Mouse (Mus musculus) megakaryocyte-erythroid progenitor cell, adult 5-6 weeks (primary cell): ENCODE data around the gene 2200002D01Rik. TPM values are rescaled to one million over a fixed set of nuclear protein-coding genes. Genes with fewer than 3 reads are reported as not detected.

ENCODE experiments used
- ATAC-seq: replicated peaks from 2 replicates; pipeline ENCODE4 v1.8.0; 2016; ENCODE audit warnings: mild to moderate bottlenecking, inconsistent platforms; ENCODE audit not compliant: severe bottlenecking, poor library complexity, low FRiP score, low TSS enrichment
- total RNA-seq, 2 experiments: library from RNA; stranded (forward) in 1 of 2; stranded (reverse) in 1 of 2; fragments of 200-1000, 215-1000 nt in 1 of 2; fragments of >200 nt in 1 of 2; fragmentation: Nextera tagmentation in 1 of 2; gene quantifications; 2 replicates each; pipeline ENCODE4 v1.2.3; 2014 to 2017

2200002D01Rik gene
- total RNA-seq, 2 experiments from 2014 or later, result 0.98 TPM; not detected in 1

- peak; percentile 90 for ATAC-seq
Measured at GRCm38 (mm10) chr7:29211415-29212198, 36.7 kb downstream of the 2200002D01Rik start.

DNA sequence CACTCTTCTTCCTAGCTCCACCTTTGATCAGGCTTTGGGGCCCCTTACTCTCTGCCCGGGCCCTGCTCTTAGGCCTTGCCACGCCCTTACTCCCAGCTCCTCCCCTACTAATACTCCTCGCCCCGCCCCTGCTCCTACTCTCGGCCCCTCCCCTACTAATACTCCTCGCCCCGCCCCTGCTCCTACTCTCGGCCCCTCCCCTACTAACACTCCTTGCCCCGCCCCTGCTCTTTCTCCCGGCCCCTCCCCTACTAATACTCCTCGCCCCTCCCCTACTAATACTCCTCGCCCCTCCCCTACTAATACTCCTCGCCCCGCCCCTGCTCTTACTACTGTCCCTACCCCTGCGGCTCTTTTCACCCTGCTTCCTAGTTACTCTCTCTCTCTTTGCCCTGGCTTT lies 37.3 kb downstream of the 2200002D01Rik start:
- peak; percentile 67 for ATAC-seq

GRCm38 (mm10) chr7:29202577-29202976 lies 45.7 kb downstream of the 2200002D01Rik start:
- ATAC-seq, result no peak

Other genes with a start within 250 kb of the 2200002D01Rik start
- gene Ryr1, start 123.3 kb downstream of the 2200002D01Rik start, total RNA-seq (2014; fragmentation: Nextera tagmentation), result 0.07 and 0.84 TPM in 2 replicates
- gene Ryr1, start 123.3 kb downstream of the 2200002D01Rik start, total RNA-seq (2017), result 0.34 TPM in 1 of 2 replicates, not detected in the other
- gene Rasgrp4, start 113.6 kb downstream of the 2200002D01Rik start, total RNA-seq (2014; fragmentation: Nextera tagmentation), result not detected in 2 replicates
- gene Rasgrp4, start 113.6 kb downstream of the 2200002D01Rik start, total RNA-seq (2017), result 0.66 TPM in 1 of 2 replicates, not detected in the other
- gene Fam98c, start 92.2 kb downstream of the 2200002D01Rik start, total RNA-seq (2014; fragmentation: Nextera tagmentation), result 15.4 and 21.1 TPM in 2 replicates
- gene Fam98c, start 92.2 kb downstream of the 2200002D01Rik start, total RNA-seq (2017), result 4.8 and 20.4 TPM in 2 replicates
- not detected in 2 replicates for gene Ggn, start 78.3 kb downstream of the 2200002D01Rik start, total RNA-seq (2014; fragmentation: Nextera tagmentation)
- 0.30 TPM in 1 of 2 replicates, not detected in the other for gene Ggn, start 78.3 kb downstream of the 2200002D01Rik start, total RNA-seq (2017)
- 0.42 and 2.2 TPM in 2 replicates for gene Spred3, start 78.1 kb downstream of the 2200002D01Rik start, total RNA-seq (2014; fragmentation: Nextera tagmentation)
- gene Spred3, start 78.1 kb downstream of the 2200002D01Rik start, total RNA-seq (2017), result 0.99 and 1.8 TPM in 2 replicates
- 159 and 187 TPM in 2 replicates for gene Psmd8, start 67.8 kb downstream of the 2200002D01Rik start, total RNA-seq (2014; fragmentation: Nextera tagmentation)
- gene Psmd8, start 67.8 kb downstream of the 2200002D01Rik start, total RNA-seq (2017), result 154 and 158 TPM in 2 replicates
- gene Catsperg1, start 34.4 kb downstream of the 2200002D01Rik start, total RNA-seq (2014; fragmentation: Nextera tagmentation), result 0.66 and 0.99 TPM in 2 replicates
- 0.27 TPM in 1 of 2 replicates, not detected in the other for gene Catsperg1, start 34.4 kb downstream of the 2200002D01Rik start, total RNA-seq (2017)
- 0.45 TPM in 1 of 2 replicates, not detected in the other for gene Kcnk6, start 16.0 kb downstream of the 2200002D01Rik start, total RNA-seq (2014; fragmentation: Nextera tagmentation)
- 0.04 TPM in 1 of 2 replicates, not detected in the other for gene Kcnk6, start 16.0 kb downstream of the 2200002D01Rik start, total RNA-seq (2017)
- 32.2 and 50.7 TPM in 2 replicates for gene Yif1b, start 10.1 kb downstream of the 2200002D01Rik start, total RNA-seq (2014; fragmentation: Nextera tagmentation)
- 11.4 and 23.5 TPM in 2 replicates for gene Yif1b, start 10.1 kb downstream of the 2200002D01Rik start, total RNA-seq (2017)
- 34.9 and 39.2 TPM in 2 replicates for gene Spint2, start 33.4 kb upstream of the 2200002D01Rik start, total RNA-seq (2014; fragmentation: Nextera tagmentation)
- 28.1 and 35.4 TPM in 2 replicates for gene Spint2, start 33.4 kb upstream of the 2200002D01Rik start, total RNA-seq (2017)
- gene Ppp1r14a, start 40.8 kb upstream of the 2200002D01Rik start, total RNA-seq (2014; fragmentation: Nextera tagmentation), result not detected in 2 replicates
- gene Ppp1r14a, start 40.8 kb upstream of the 2200002D01Rik start, total RNA-seq (2017), result not detected in 2 replicates
- 2.5 and 2.9 TPM in 2 replicates for gene Dpf1, start 55.5 kb upstream of the 2200002D01Rik start, total RNA-seq (2014; fragmentation: Nextera tagmentation)
- gene Dpf1, start 55.5 kb upstream of the 2200002D01Rik start, total RNA-seq (2017), result 0.19 and 14.6 TPM in 2 replicates